Mouse (Mus musculus) liver, postnatal 0 days (tissue): ENCODE measurements at regions not wholly inside any gene's neighbourhood (a gene's known extent, or its start where the extent isn't known, plus 50 kb on each side); places are given as distances from the start of the nearest gene placed in this dataset.

ENCODE experiments used
- ATAC-seq: fragments of 200-750 bp; cut with Nextera tagmentation; 2 replicates; pipeline ENCODE4 v1.8.0; 2017; ENCODE audit warnings: mild to moderate bottlenecking, moderate library complexity
- DNase-seq: peaks from one replicate; pipeline ENCODE4 v3.0.0-alpha.2; 2016
- H3K27ac ChIP-seq: fragments of 300-500 bp; sonication (generic); 2 replicates; pipeline ENCODE4 v1.5.1; 2014; ENCODE audit warnings: antibody characterized with exemption, moderate library complexity, mild to moderate bottlenecking, low read depth
- H3K27me3 ChIP-seq: fragments of 300-500 bp; sonication (generic); 2 replicates; pipeline ENCODE4 v1.6.1; 2014; ENCODE audit warnings: low read length, control low read depth, mixed read lengths; ENCODE audit not compliant: insufficient read depth
- H3K36me3 ChIP-seq: fragments of 300-500 bp; sonication (generic); replicated peaks from 2 replicates; pipeline ENCODE4 v1.6.1; 2014; ENCODE audit warnings: mild to moderate bottlenecking, control low read depth, low read length, moderate library complexity, mixed read lengths; ENCODE audit not compliant: insufficient read depth
- H3K4me1 ChIP-seq: fragments of 300-500 bp; sonication (generic); 2 replicates; pipeline ENCODE4 v1.6.1; 2014; ENCODE audit warnings: antibody characterized with exemption, mild to moderate bottlenecking, control low read depth; ENCODE audit not compliant: insufficient read depth
- H3K4me2 ChIP-seq: fragments of 300-500 bp; sonication (generic); 2 replicates; pipeline ENCODE4 v1.6.1; 2014; ENCODE audit warnings: low read depth, mild to moderate bottlenecking, low read length, moderate library complexity, mixed read lengths
- H3K4me3 ChIP-seq: fragments of 300-500 bp; sonication (generic); 2 replicates; pipeline ENCODE4 v1.5.1; 2014; ENCODE audit warnings: low read depth, low read length
- H3K9ac ChIP-seq: fragments of 300-500 bp; sonication (generic); replicated peaks from 2 replicates; pipeline ENCODE4 v1.6.1; 2014; ENCODE audit warnings: mild to moderate bottlenecking, moderate library complexity
- H3K9me3 ChIP-seq: fragments of 300-500 bp; sonication (generic); 2 replicates; pipeline ENCODE4 v1.6.1; 2016; ENCODE audit warnings: mild to moderate bottlenecking, control low read depth, low read length, mixed read lengths
- CTCF ChIP-seq: sonication (generic); IDR thresholded peaks from 2 replicates; pipeline ENCODE4 v1.5.1; 2016; ENCODE audit warnings: antibody characterized with exemption, low read depth
- EP300 ChIP-seq: IDR thresholded peaks from 2 replicates; pipeline ENCODE4 v1.6.1; 2016; ENCODE audit warnings: antibody characterized with exemption, low read depth, mild to moderate bottlenecking
- WGBS: fragments of 180-500 bp; shearing (Covaris S2); extraction: QIAGEN DNeasy Blood & Tissue Kit; methylation state at CpG from one replicate; pipeline ENCODE4 v1.1.7; 2014; ENCODE audit not compliant: insufficient replicate concordance; 5-methylcytosine and 5-hydroxymethylcytosine counted together

GRCm38 (mm10) chr6:89215021-89215420 lies 147.4 kb downstream of the Plxna1 start:
- 59% methylated on average over 3 of the region's 3 CpGs for WGBS
- no peak for TF ChIP-seq EP300
- TF ChIP-seq CTCF = no peak
- DNase-seq (no peak), ATAC-seq (no peak)
- Histone ChIP-seq H3K4me1 (no peaks in the 10 kb centered on the region), H3K4me2 (no peak overlapping the region), H3K27ac (no peak overlapping the region), H3K9ac (no peak overlapping the region), H3K27me3 (no peaks in the 10 kb centered on the region), H3K9me3 (no peaks in the 10 kb centered on the region), H3K4me3 (no peak overlapping the region), H3K36me3 (no peaks in the 10 kb centered on the region)

- H3K4me2 ChIP-seq = no peak overlapping the region
- no peak overlapping the region for H3K4me3 ChIP-seq
- no peaks in the 10 kb centered on the region for H3K36me3 ChIP-seq
- ATAC-seq (no peak), DNase-seq (no peak)
- H3K9me3 ChIP-seq = peaks cover 2% of the 10 kb centered on the region; the same call in 1 of the 2 replicates
- WGBS = 24% methylated on average over 27 of the region's 27 CpGs
- H3K4me1 ChIP-seq = no peaks in the 10 kb centered on the region
- H3K27ac ChIP-seq = no peak overlapping the region
- no peak overlapping the region for H3K9ac ChIP-seq
- no peaks in the 10 kb centered on the region for H3K27me3 ChIP-seq
- TF ChIP-seq EP300 (no peak), CTCF (no peak)
These were observed 126.9 kb downstream of the Plxna1 start for GRCm38 (mm10) chr6:89235416-89236075.

- ATAC-seq = no peak
These were observed 126.2 kb downstream of the Plxna1 start for GRCm38 (mm10) chr6:89236226-89236625.

GRCm38 (mm10) chr6:89236892-89237646 lies 125.4 kb downstream of the Plxna1 start:
- H3K27me3 ChIP-seq = no peaks in the 10 kb centered on the region
- H3K36me3 ChIP-seq = no peaks in the 10 kb centered on the region
- DNase-seq (no peak), ATAC-seq (no peak)
- no peak overlapping the region for H3K4me2 ChIP-seq
- 69% methylated on average over 10 of the region's 10 CpGs for whole genome bisulfite sequencing
- H3K9ac ChIP-seq = no peak overlapping the region
- no peak overlapping the region for H3K4me3 ChIP-seq
- no peaks in the 10 kb centered on the region for H3K9me3 ChIP-seq
- no peaks in the 10 kb centered on the region for H3K4me1 ChIP-seq
- no peak overlapping the region for H3K27ac ChIP-seq
- no peak for TF ChIP-seq CTCF

More at GRCm38 (mm10) chr6:89236226-89236625, 126.2 kb downstream of the Plxna1 start:
- Histone ChIP-seq H3K4me3 (no peak overlapping the region), H3K27ac (no peak overlapping the region), H3K9me3 (no peaks in the 10 kb centered on the region), H3K36me3 (no peaks in the 10 kb centered on the region), H3K4me1 (no peaks in the 10 kb centered on the region), H3K4me2 (no peak overlapping the region), H3K27me3 (no peaks in the 10 kb centered on the region), H3K9ac (no peak overlapping the region)
- no peak for DNase-seq
- TF ChIP-seq CTCF = no peak
- TF ChIP-seq EP300 = no peak
- WGBS = 19% methylated on average over 8 of the region's 8 CpGs

GRCm38 (mm10) chr6:89238871-89239270 lies 123.5 kb downstream of the Plxna1 start:
- Histone ChIP-seq H3K9ac (no peak overlapping the region), H3K4me3 (no peak overlapping the region), H3K9me3 (no peaks in the 10 kb centered on the region), H3K36me3 (no peaks in the 10 kb centered on the region), H3K4me2 (no peak overlapping the region), H3K27me3 (no peaks in the 10 kb centered on the region), H3K27ac (no peak overlapping the region), H3K4me1 (no peaks in the 10 kb centered on the region)
- no peak for TF ChIP-seq CTCF
- TF ChIP-seq EP300 = no peak
- 72% methylated on average over 14 of the region's 14 CpGs for WGBS
- ATAC-seq (no peak), DNase-seq (no peak)

GRCm38 (mm10) chr6:89239511-89239910 lies 122.9 kb downstream of the Plxna1 start:
- no peak overlapping the region for H3K4me3 ChIP-seq
- no peaks in the 10 kb centered on the region for H3K9me3 ChIP-seq
- no peaks in the 10 kb centered on the region for H3K27me3 ChIP-seq
- DNase-seq (no peak), ATAC-seq (no peak)
- H3K4me2 ChIP-seq = no peak overlapping the region
- no peaks in the 10 kb centered on the region for H3K4me1 ChIP-seq
- no peak overlapping the region for H3K27ac ChIP-seq
- WGBS = 45% methylated on average over 8 of the region's 8 CpGs
- no peak for TF ChIP-seq CTCF
- no peak for TF ChIP-seq EP300
- H3K9ac ChIP-seq = no peak overlapping the region
- H3K36me3 ChIP-seq = no peaks in the 10 kb centered on the region
